Mouse (Mus musculus): ENCODE measurements around the gene Dus2. TPM values are rescaled to one million over a fixed set of nuclear protein-coding genes. Genes with fewer than 3 reads are reported as not detected.
A peak's percentile ranks its signal among the peaks of the same experiment; 100 is the strongest.

Gene Dus2
- total RNA-seq, 1 experiment = 17.4 TPM

DNA sequence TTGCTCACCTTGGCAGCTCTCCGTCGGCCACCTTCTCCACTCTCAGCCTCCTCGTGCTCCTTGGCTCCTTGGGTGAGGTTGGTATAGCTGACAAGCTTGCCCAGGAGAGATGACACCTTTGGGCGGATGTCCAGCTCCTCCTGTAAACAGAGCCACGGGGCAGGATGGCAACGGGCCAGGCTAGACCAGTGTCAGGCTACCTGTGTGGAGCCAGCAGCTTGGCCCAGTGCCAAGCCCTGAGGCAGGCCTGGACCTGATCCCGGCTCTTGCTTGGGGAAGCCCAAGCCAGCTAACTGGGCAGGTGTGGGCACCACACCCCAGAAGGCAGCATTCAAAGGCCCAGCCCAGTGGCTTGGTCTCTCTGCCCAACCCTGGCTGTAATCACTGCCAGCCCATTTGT is 31.8 kb upstream of the Dus2 start:
- H3K9me3 ChIP-seq (ENCODE audit: control insufficient read depth, insufficient read depth, low read depth, low read length) = no peaks in the 10 kb centered on the region
- no peak overlapping the region for H3K9ac ChIP-seq (ENCODE audit: insufficient read depth, low read depth, low read length, poor library complexity, severe bottlenecking)
- DNase-seq (ENCODE audit: low read depth, low spot score) = no peak
- no peak overlapping the region for H3K27ac ChIP-seq (ENCODE audit: insufficient read depth, low read depth, low read length, poor library complexity, severe bottlenecking)
- H3K4me1 ChIP-seq (ENCODE audit: control insufficient read depth in 2 of 2, insufficient read depth in 2 of 2, low read length in 2 of 2, poor library complexity in 1 of 2) = peaks cover 13 to 31% of the 10 kb centered on the region in 2 experiments; a peak in 3 of 4 replicates
- TF ChIP-seq MAFK (IDR thresholded peaks at IDR 0.05; ENCODE audit: insufficient read depth, low read depth, low read length) = no peak
- TF ChIP-seq CHD2 (IDR thresholded peaks at IDR 0.05; ENCODE audit: low read depth, low read length) = no peak
- TF ChIP-seq ZNF384 (IDR thresholded peaks at IDR 0.05; ENCODE audit: low read depth, low read length) = no peak
- no peak for TF ChIP-seq HCFC1 (IDR thresholded peaks at IDR 0.05; ENCODE audit: borderline replicate concordance, insufficient read depth, low read length)
- no peak for TF ChIP-seq ZC3H11A (IDR thresholded peaks at IDR 0.05; ENCODE audit: borderline replicate concordance, low read depth, low read length)
- no peak overlapping the region for H3K4me3 ChIP-seq (ENCODE audit: insufficient read depth in 1 of 2, low read depth in 1 of 2, low read length in 2 of 2, poor library complexity in 1 of 2, severe bottlenecking in 1 of 2)
- peaks cover 22% of the 10 kb centered on the region for H3K36me3 ChIP-seq (ENCODE audit: control insufficient read depth, insufficient read depth, low read length, poor library complexity, severe bottlenecking)
- in situ Hi-C loops (cut with MboI; ENCODE audit: low sequenced_read_pairs in 2 of 2, unreplicated experiment in 2 of 2) = no loop called here

DNA sequence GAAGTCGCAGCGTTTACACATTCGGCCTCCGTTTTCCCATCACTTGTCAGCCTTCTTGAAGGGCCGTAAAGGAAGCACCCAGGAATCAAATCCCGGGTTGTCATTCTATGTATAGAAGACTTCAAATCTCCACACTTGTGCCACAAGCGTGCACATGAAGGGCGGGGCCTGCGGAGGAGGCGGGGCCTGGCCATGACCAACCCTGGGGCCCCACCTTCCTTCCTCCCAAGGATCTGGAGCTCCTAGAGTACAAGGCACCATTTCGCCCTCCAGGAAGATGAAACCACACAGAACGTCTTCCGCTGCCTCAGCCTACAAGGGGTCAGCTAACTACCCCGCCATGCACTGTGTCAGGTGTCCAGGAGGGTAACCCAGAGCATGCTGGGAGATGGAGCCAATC is 30.0 kb upstream of the Dus2 start:
- no peak for TF ChIP-seq CHD2 (IDR thresholded peaks at IDR 0.05; ENCODE audit: low read depth, low read length)
- TF ChIP-seq ZC3H11A (IDR thresholded peaks at IDR 0.05; ENCODE audit: borderline replicate concordance, low read depth, low read length) = no peak
- TF ChIP-seq HCFC1 (IDR thresholded peaks at IDR 0.05; ENCODE audit: borderline replicate concordance, insufficient read depth, low read length) = no peak
- no peak for TF ChIP-seq ZNF384 (IDR thresholded peaks at IDR 0.05; ENCODE audit: low read depth, low read length)
- no peak for TF ChIP-seq MAFK (IDR thresholded peaks at IDR 0.05; ENCODE audit: insufficient read depth, low read depth, low read length)
- in situ Hi-C loops (cut with MboI; ENCODE audit: low sequenced_read_pairs in 2 of 2, unreplicated experiment in 2 of 2) = no loop called here
- no peak overlapping the region for H3K27ac ChIP-seq (ENCODE audit: insufficient read depth, low read depth, low read length, poor library complexity, severe bottlenecking)
- H3K9me3 ChIP-seq (ENCODE audit: control insufficient read depth, insufficient read depth, low read depth, low read length) = no peaks in the 10 kb centered on the region
- no peak for DNase-seq (ENCODE audit: low read depth, low spot score)
- peak overlapping the region; percentile 16 to 41; a peak in 3 of 4 replicates for H3K4me3 ChIP-seq (ENCODE audit: insufficient read depth in 1 of 2, low read depth in 1 of 2, low read length in 2 of 2, poor library complexity in 1 of 2, severe bottlenecking in 1 of 2)
- H3K36me3 ChIP-seq (ENCODE audit: control insufficient read depth, insufficient read depth, low read length, poor library complexity, severe bottlenecking) = peaks cover 15% of the 10 kb centered on the region; the same call in 1 of the 2 replicates
- peaks cover 16 to 36% of the 10 kb centered on the region in 2 experiments; a peak in 3 of 4 replicates for H3K4me1 ChIP-seq (ENCODE audit: control insufficient read depth in 2 of 2, insufficient read depth in 2 of 2, low read length in 2 of 2, poor library complexity in 1 of 2)
- H3K9ac ChIP-seq (ENCODE audit: insufficient read depth, low read depth, low read length, poor library complexity, severe bottlenecking) = no peak overlapping the region

DNA sequence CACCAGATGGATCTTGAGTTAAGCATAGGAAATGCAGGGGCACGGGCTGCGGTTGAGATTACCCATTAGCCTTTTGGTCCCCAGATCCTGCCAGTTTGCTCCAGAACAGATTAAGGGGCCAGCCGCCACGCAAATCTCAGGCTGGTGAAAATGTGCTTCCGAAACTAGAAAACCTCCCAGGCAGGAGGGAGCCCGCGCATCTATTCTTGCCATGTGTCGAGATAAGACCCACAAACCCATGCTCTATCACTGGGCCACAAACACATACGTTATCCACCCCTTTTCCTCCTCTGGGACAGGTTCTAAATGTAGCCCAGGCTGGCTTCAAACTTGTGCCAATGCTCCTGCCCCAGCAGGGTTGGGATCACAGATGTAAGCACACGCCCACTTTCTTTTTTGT is 29.6 kb upstream of the Dus2 start:
- Histone ChIP-seq H3K9me3 (ENCODE audit: control insufficient read depth, insufficient read depth, low read depth, low read length) (no peaks in the 10 kb centered on the region), H3K36me3 (ENCODE audit: control insufficient read depth, insufficient read depth, low read length, poor library complexity, severe bottlenecking) (peaks cover 15% of the 10 kb centered on the region; the same call in 1 of the 2 replicates), H3K4me3 (ENCODE audit: insufficient read depth in 1 of 2, low read depth in 1 of 2, low read length in 2 of 2, poor library complexity in 1 of 2, severe bottlenecking in 1 of 2) (peak overlapping the region; percentile 16 to 41; a peak in 2 of 4 replicates), H3K4me1 (ENCODE audit: control insufficient read depth in 2 of 2, insufficient read depth in 2 of 2, low read length in 2 of 2, poor library complexity in 1 of 2) (peaks cover 16 to 36% of the 10 kb centered on the region in 2 experiments; a peak in 3 of 4 replicates), H3K27ac (ENCODE audit: insufficient read depth, low read depth, low read length, poor library complexity, severe bottlenecking) (no peak overlapping the region), H3K9ac (ENCODE audit: insufficient read depth, low read depth, low read length, poor library complexity, severe bottlenecking) (no peak overlapping the region)
- no peak for DNase-seq (ENCODE audit: low read depth, low spot score)
- TF ChIP-seq ZNF384 (IDR thresholded peaks at IDR 0.05; ENCODE audit: low read depth, low read length) (no peak), ZC3H11A (IDR thresholded peaks at IDR 0.05; ENCODE audit: borderline replicate concordance, low read depth, low read length) (no peak), MAFK (IDR thresholded peaks at IDR 0.05; ENCODE audit: insufficient read depth, low read depth, low read length) (no peak), CHD2 (IDR thresholded peaks at IDR 0.05; ENCODE audit: low read depth, low read length) (no peak), HCFC1 (IDR thresholded peaks at IDR 0.05; ENCODE audit: borderline replicate concordance, insufficient read depth, low read length) (no peak)
- in situ Hi-C loops (cut with MboI; ENCODE audit: low sequenced_read_pairs in 2 of 2, unreplicated experiment in 2 of 2) = no loop called here

DNA sequence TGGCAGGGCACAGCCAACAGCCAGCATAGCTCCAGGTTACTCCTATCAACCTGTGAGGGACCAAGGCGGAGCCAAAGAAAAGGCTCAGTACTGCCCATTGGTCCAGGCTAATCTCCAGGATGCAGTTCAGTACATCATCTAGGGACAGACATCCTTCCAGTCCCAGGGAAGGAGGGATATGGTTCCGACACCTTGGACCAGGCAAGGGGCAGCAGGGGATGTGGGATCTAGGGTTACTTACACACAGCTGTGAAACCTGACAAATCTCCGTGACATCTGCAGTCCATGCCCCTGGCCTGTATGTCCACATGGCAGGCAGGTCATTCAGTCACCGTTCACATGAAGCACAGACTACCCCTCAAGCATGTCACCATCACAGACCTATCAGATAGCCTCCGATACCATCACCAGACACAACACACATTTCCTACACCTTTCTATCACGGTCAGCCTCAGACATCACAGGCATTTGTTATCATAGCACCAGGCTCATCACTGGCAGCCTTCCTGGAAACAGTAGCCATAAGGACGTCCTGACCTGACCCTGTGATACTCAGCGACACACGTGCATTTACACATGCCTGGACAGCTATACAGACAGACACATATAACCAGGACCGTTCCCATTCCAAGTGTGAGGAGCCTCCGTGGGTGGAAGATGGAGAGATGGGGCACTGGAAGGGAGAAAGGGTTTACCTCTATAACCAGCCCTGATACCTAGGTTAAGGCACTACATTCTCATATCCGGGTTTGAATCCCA is 26.5 kb upstream of the Dus2 start:
- peak overlapping the region; percentile 94 for H3K9ac ChIP-seq (ENCODE audit: insufficient read depth, low read depth, low read length, poor library complexity, severe bottlenecking)
- H3K4me3 ChIP-seq (ENCODE audit: insufficient read depth in 1 of 2, low read depth in 1 of 2, low read length in 2 of 2, poor library complexity in 1 of 2, severe bottlenecking in 1 of 2) = peak overlapping the region; percentile 95 to 97
- H3K4me1 ChIP-seq (ENCODE audit: control insufficient read depth in 2 of 2, insufficient read depth in 2 of 2, low read length in 2 of 2, poor library complexity in 1 of 2) = peaks cover 16 to 36% of the 10 kb centered on the region in 2 experiments; a peak in 3 of 4 replicates
- in situ Hi-C loops (cut with MboI; ENCODE audit: low sequenced_read_pairs in 2 of 2, unreplicated experiment in 2 of 2) = no loop called here
- no peak overlapping the region for H3K27ac ChIP-seq (ENCODE audit: insufficient read depth, low read depth, low read length, poor library complexity, severe bottlenecking)
- no peaks in the 10 kb centered on the region for H3K9me3 ChIP-seq (ENCODE audit: control insufficient read depth, insufficient read depth, low read depth, low read length)
- peaks cover 7% of the 10 kb centered on the region; the same call in 1 of the 2 replicates for H3K36me3 ChIP-seq (ENCODE audit: control insufficient read depth, insufficient read depth, low read length, poor library complexity, severe bottlenecking)
- TF ChIP-seq CHD2 (IDR thresholded peaks at IDR 0.05; ENCODE audit: low read depth, low read length) (no peak), HCFC1 (IDR thresholded peaks at IDR 0.05; ENCODE audit: borderline replicate concordance, insufficient read depth, low read length) (no peak), ZC3H11A (IDR thresholded peaks at IDR 0.05; ENCODE audit: borderline replicate concordance, low read depth, low read length) (no peak), ZNF384 (IDR thresholded peaks at IDR 0.05; ENCODE audit: low read depth, low read length) (no peak), MAFK (IDR thresholded peaks at IDR 0.05; ENCODE audit: insufficient read depth, low read depth, low read length) (no peak)
- DNase-seq (ENCODE audit: low read depth, low spot score) = no peak
